Mouse (Mus musculus): ENCODE data around the gene Cmip. TPM values are rescaled to one million over a fixed set of nuclear protein-coding genes. Genes with fewer than 3 reads are reported as not detected.

Cmip gene
- total RNA-seq, 2 experiments from 2014 or later = 49.3 to 50.3 TPM

DNA sequence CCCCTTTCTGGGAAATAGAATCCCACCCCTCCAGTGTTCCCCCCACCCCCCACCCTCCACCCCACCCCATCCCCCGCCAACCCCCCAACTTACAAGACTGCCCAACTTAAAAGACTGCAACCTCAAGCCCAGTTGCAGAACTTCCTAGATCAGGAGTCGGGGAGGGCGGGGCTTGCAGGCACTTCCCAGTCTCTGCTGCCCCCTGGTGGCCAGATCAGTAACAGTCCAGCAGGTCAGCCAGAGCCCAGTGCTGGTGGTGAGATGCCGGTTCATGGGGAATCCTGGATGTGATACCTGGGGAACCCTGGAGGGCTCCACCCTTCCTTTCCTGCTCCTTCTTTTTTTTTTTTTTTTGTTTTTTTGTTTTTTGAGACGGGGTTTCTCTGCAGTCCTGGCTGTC is 218.1 kb downstream of the Cmip start:
- peak; percentile 80 for ATAC-seq (replicated peaks; ENCODE audit: low FRiP score, poor library complexity, severe bottlenecking)

DNA sequence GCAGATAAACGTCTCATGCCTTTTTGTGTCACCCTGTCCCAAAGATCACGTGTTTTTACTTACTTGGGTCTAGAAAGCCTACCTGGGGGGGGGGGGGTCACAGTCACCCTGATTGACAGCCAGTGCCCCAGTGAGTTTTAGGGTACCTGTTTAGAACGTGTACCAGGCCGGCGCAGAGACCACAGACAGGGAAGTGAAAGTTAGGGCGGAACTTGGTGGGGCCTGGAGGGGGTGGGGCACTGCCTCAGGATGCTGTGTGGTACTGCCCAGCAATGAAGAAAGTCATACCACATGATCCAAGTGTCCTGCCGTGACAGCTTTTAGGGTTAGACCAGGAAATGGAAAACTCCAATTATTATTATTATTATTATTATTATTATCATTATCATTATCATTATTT is 219.0 kb downstream of the Cmip start:
- no peak for ATAC-seq (replicated peaks; ENCODE audit: low FRiP score, poor library complexity, severe bottlenecking)

DNA sequence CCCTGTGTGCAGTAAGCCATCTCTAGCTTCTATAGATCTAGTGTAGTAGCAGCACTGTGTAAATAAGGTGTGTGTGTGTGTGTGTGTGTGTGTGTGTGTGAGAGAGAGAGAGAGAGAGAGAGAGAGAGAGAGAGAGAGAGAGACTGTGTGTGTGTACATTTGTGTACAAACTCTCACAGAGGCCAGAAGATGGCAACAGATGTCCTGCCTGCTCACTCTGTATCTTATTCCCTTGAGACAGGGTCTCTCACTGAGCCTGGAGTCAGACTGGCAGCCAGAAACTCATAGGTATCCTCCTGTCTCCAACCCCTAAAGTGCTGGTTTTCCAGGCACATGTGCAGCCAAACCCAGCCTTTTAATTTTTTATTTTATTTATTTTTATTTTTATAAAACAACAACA is 221.2 kb downstream of the Cmip start:
- no peak for ATAC-seq (replicated peaks; ENCODE audit: low FRiP score, poor library complexity, severe bottlenecking)

DNA sequence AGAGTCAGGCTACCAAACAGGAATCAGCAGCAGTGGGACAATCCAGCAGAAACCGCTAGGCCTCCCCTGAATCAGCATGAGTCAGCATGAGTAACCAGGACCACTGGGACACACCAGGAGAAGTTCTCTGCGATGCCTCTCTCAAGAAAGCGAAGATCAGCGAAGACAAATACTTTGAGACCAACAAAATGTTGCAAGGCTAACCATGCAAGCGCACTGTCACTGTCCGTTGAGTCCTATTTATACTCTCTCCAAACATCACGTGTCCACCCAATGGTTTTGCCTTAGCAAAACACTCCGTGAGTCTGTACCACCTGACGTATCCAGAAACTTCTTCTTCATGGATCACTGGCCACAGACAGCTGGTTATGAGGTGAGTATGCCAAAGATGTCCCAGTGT is 223.1 kb downstream of the Cmip start:
- no peak for ATAC-seq (replicated peaks; ENCODE audit: low FRiP score, poor library complexity, severe bottlenecking)

DNA sequence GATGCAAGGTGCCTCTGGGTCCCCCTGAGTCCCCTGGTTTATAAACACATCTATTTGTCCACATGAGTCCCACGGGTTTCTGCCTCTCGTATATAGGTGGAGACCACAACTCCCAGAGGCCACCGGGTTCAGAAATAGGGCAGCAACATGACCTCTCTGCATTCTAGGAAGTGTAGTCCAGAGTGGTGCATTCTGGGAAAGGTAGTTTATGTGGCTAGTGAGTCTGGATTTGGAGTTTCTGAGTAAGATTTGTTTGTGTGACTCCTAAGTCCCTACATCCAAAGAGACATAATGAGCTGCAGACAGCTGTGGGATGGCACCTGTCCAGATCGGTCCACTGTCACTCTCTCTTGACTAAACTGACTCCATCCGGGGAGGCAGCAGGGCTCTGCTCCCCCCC is 223.7 kb downstream of the Cmip start:
- ATAC-seq (replicated peaks; ENCODE audit: low FRiP score, poor library complexity, severe bottlenecking) = no peak

DNA sequence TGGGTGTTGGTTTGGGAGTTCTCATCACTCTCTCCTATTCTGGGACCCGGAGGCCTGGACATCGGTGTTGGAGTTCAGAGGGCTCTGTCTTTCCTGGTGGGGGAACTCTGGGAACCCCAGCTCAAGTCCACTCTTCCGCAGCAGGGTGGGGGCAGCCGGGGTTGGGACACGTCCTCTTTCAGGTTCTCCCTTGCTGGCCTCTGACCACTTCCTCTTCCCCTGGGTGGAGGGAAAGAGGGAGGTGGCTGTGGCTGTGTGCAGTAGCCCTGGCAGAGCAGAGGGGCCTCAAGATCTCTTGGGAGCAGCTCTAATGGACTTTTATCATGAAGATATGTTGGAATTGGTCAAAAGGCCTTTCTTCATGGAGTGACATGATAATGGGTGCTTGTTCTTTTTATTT is 225.0 kb downstream of the Cmip start:
- ATAC-seq (replicated peaks; ENCODE audit: low FRiP score, poor library complexity, severe bottlenecking) = no peak

DNA sequence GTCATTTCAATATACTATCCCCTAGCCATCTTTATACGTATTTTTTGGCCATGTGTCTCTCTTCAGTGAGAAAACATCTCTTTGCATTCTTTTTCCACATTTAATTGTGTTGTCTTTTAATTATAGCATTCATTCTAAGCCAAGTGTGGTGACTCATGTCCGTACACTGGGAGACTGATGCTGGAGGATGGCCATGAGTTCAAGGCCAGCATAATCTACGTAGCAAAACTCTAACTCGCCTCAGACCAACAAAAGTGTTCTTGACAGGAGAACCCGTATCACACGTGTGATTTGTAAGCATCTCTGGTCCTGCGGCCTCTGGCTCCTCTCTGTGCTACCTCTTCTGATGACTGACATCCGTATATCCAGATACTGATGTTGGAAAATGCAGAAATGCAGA is 227.9 kb downstream of the Cmip start:
- no peak for ATAC-seq (replicated peaks; ENCODE audit: low FRiP score, poor library complexity, severe bottlenecking)

DNA sequence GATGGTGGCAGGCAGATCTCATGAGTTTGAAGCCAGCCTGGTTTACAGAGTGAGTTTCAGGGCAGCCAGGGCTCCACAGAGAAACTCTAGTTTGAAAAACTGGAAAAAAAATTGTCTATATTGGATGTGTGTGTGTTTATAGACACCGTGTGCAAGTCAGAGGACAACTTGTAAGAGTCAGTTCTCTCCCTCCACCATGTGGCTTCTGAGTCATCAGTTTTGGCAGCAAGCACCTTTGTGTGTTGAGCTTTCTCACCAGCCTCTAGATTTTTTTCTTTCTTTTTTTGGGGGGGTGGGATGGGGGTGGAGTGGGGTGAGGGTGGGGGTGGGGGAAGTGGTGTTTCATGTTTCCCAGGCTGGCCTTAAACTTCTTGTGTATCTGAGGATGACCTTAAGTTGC is 228.5 kb downstream of the Cmip start:
- no peak for ATAC-seq (replicated peaks; ENCODE audit: low FRiP score, poor library complexity, severe bottlenecking)

DNA sequence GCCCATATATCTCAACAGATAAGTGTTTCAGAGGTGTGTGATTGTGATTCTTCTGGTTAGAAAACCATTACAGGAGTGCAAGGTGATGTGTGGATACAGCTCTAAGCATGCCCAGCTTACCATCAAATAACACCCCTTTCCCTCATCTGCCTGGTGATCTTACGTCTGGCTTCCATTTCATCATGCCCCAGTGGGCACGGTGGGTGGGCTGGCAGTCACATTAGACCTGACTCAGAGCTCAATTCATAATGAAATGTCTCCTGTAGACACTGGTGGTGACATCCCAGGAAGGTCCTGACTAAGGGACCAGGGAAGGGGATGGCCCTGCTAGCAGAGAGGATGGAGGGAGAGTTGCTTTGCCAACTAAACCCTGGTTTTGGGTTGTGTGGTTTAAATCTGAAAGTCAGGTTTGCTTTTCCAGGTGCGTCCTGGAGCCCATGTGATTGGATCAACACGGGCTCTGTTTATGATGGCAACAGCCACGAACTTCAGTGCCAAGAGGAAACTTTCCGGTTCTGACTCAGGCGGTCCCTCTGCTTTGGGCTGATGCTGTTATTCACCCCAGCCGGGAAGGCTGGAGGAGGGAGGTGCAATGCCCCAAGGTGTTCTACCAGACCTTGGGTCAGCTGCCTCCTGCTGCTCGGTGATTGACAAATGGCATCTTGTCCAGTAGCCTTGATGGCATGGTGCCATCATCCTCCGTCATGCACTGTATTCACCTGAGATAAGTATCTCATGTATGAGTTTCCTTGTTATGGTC is 231.6 kb downstream of the Cmip start:
- no peak for ATAC-seq (replicated peaks; ENCODE audit: low FRiP score, poor library complexity, severe bottlenecking)

DNA sequence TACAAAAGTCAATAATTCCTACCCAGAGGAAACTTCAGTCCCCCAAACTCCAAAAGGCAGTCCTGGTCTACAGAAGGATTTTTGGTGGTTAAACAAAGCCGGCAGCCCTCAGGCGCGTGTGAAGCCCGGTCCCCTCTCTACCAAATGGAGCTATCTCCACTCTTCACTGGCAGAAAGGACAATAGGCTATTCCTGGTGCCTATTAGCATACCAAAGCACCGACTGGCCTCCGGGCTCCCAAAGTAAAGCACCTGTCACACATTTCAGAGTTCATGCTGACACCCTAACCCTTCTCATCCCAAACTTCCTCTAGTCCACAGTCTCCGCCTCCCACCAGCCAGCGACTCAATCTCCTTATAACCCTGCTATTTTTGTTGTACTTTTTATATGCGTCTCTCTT is 236.7 kb downstream of the Cmip start:
- no peak for ATAC-seq (replicated peaks; ENCODE audit: low FRiP score, poor library complexity, severe bottlenecking)

DNA sequence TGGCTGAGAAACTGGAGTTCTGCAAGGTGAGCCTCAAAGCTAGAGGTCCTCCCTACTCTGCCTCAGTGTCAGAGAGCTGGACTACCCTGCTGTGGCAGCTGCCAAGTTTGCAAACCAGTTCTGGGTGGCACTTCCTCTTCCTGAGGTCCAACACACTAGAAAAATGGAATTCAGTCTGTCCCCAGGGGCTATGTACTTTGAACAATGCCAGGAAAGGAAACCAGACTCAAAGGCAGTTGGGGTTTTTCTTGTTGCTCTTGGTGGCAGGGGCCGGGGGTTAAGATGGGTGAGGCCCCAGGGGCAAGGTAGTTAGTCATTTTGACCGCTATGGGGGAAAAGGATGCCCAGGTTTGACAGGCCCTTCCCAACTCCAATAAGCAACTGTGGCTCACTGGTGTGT is 238.0 kb downstream of the Cmip start:
- ATAC-seq (replicated peaks; ENCODE audit: low FRiP score, poor library complexity, severe bottlenecking) = no peak

DNA sequence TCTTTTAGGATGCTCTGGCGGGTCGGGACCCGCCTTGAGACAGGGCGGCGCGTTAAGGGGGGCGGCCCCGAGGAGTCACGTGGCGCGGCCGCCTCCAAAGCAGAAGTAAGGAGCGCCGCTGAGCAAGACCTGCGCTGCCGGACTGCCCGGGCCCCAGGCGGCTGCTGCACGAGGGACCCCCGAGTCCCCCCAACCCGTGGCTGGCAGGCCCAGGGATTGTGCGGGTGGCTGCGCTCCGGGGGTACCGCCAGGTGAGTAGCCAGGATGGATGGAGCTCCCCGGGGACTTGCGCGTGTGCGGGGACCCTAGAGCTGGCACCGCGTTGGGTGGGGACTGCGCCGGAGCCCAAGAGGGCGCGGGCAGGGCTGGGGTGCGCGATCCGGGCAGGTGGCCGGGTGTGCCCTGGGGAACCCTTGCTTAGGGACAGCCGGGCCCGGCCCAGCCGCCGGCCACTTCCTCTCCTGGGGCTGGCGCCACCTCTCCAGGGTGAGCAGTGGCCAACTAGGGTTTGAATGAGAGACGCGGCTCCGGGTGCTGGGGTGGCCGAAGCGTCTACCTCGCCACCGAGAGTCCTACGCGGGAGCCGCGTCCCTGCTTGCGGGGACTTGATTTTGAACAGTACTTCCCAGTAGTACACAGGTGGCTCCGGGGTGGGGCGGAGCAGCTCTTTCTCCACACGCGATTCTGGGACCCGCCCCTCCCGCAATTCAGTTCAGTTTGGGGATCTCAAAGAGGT is 241.5 kb downstream of the Cmip start, which contains the start of gene Plcg2:
Gene Plcg2, plus strand, starts transcription at position 113 of the 736 bp plus-strand sequence.
- ATAC-seq (replicated peaks; ENCODE audit: low FRiP score, poor library complexity, severe bottlenecking) = no peak

DNA sequence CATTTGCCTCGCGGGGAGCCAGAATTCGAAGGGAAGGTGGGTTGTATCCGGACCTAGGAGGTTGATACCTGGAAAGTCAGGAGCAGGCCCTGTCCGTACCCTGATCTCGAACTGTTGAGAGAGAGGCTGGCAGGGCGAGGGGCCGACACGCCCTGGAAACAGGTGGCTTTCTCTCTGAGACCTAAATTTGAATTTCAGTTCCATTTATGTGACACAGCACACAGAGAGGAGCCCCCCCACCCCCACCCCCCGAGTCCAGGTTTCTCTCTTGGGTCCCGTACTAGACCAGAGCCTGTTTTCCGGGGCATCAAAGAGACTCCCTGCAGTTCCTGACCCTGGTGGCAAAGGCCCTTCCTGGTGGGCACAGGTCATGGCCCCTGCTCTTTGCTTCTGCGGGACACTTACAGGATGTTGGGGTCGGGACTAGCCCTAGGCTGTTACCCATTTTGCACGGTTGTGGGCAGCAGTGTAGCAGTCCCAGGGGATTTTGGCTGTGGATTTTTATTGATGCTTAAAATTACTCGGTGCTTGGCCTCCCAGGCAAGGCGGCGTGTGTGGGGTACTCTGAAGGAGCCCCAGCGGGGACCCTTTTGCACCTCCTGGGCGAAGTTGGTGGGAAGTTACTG is 242.2 kb downstream of the Cmip start:
- no peak for ATAC-seq (replicated peaks; ENCODE audit: low FRiP score, poor library complexity, severe bottlenecking)

DNA sequence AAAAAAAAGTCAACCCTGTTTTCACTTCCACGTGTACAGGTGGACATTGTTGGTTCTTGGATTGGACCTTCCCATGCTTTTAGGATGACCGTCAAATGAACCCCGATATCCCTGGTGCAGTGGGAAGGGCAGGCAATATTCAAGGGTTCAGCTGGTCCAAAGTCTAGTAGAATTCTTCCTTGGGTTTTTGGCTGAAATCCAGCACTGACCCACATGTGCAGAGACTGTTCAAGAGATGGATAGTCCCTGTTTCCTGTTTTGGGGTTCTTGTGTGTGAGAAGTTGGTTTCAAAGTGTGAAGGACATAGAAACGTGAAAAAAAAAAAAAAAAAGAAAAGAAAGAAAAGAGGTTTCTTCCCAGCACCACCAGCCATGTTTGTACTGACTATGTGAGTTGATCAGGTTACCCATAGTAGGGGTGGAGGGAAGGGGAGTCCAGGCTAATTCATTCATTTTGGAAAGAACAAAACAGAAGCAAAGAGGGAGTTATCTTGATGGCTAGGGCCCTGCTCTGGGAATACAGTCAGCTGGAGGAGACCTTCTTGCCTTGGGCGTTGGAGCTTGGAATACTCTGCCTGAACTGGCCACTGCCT is 243.5 kb downstream of the Cmip start:
- ATAC-seq (replicated peaks; ENCODE audit: low FRiP score, poor library complexity, severe bottlenecking) = no peak

DNA sequence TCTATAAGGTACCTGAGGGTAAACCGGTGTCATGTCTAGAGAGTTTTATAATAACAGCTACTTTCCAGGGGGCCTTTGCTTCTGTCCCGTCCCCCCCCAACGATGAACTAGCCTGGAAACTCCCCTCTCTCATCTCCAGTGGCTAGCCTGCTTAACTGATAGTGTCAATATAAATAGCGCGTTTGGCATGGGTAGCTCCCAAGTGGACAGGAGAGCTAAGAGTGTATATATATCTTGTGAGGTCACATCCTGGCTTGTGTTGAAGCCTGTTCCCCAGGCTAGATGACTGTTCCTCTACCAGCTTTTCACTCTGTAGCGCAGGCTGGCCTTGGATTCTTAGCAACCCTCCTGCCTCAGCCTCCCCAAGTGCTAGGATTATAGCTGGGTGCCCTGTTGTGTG is 244.5 kb downstream of the Cmip start:
- ATAC-seq (replicated peaks; ENCODE audit: low FRiP score, poor library complexity, severe bottlenecking) = no peak

DNA sequence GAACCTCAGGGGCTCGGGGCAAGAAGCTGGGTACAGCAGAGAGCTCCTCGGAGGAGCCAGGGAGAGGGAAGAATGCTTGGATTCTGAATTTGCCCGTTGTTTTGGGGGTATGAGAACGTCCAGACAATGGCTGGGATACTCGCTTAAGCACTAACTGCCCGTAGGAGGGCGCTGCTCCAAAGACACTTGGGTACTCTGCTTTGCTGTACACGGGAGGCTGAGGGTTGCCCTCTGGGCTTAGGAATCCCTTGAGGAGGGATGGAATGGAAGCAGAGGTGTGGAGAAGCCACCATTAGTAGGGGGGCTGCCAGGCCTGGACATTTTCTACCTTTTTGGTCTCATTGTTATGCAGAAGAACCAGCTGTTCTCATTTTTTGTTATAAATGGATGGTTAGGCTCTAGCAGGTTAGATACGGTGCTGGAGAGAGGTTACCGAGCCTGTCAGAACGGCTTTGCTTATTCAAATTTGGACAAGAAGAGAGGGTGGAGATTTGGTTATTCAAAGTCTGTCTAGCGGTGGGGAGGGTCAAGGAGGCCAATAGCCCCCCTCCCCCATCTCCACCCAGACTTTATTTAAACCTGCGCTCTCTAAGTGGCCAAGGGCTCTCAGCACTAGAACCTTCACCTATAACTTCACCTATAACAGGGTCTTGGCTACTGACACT is 246.7 kb downstream of the Cmip start:
- no peak for ATAC-seq (replicated peaks; ENCODE audit: low FRiP score, poor library complexity, severe bottlenecking)

DNA sequence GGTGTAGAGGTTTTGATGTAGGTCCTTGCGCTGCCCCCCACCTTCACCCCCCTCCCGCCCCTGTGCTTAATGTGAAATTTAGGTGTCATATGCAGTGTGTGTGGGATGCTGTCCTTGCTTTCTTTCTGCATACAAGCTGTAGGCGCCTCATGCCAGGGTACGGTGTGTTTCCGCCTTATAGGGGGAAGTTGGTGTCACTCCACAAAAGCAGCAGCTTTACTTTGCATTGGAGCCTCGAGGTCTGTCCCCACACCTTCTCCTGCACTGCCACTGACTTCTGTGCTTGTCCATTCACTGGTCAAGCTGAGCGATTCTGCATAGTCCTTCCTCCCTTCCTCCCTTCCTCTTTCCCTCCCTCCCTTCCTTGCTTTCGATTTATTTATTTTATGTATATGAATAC is 250.8 kb downstream of the Cmip start:
- ATAC-seq (replicated peaks; ENCODE audit: low FRiP score, poor library complexity, severe bottlenecking) = no peak

Data from erythroid progenitor cell, adult 5-6 weeks (primary cell).